Mouse (Mus musculus) C2C12 (cell line): ENCODE measurements at regions not wholly inside any gene's neighbourhood (a gene's known extent, or its start where the extent isn't known, plus 50 kb on each side); places are given as distances from the start of the nearest gene placed in this dataset.
"Not testable (repeated sequence)": the region's sequence is repeated elsewhere in the genome, so short reads cannot be mapped to it uniquely, and the experiment has no call there.

Experiments
- H3K27me3 ChIP-seq: one replicate; pipeline ENCODE4 v1.6.1; 2011; ENCODE audit not compliant: control insufficient read depth, insufficient read depth, insufficient read length
- H3K36me3 ChIP-seq: one replicate; pipeline ENCODE4 v1.6.1; 2011; ENCODE audit not compliant: control insufficient read depth, insufficient read depth
- H3K4me3 ChIP-seq: one replicate; pipeline ENCODE4 v1.5.1; 2011; ENCODE audit warnings: mild to moderate bottlenecking, control low read depth; ENCODE audit not compliant: poor library complexity, insufficient read depth, severe bottlenecking
- H3K79me2 ChIP-seq: one replicate; pipeline ENCODE4 v1.6.1; 2011; ENCODE audit not compliant: control insufficient read depth, insufficient read depth
- H3K79me3 ChIP-seq: one replicate; pipeline ENCODE4 v1.6.1; 2011; ENCODE audit warnings: low read depth, control low read depth
- H3ac ChIP-seq: one replicate; pipeline ENCODE3; 2011; ENCODE audit warnings: low read depth; ENCODE audit not compliant: control insufficient read depth, insufficient read length
- CEBPB ChIP-seq: IDR thresholded peaks from one replicate; pipeline ENCODE4 v1.6.1; 2011; ENCODE audit warnings: low read depth, mild to moderate bottlenecking, control low read depth, moderate library complexity
- CTCF ChIP-seq: IDR thresholded peaks from one replicate; pipeline ENCODE4 v1.5.1; 2011; ENCODE audit not compliant: control insufficient read depth, insufficient read depth, insufficient read length
- FOSL1 ChIP-seq: IDR thresholded peaks from one replicate; pipeline ENCODE4 v1.8.0; 2011; ENCODE audit warnings: mild to moderate bottlenecking, low read length; ENCODE audit not compliant: poor library complexity, insufficient read depth, severe bottlenecking
- MAX ChIP-seq: IDR thresholded peaks from one replicate; pipeline ENCODE4 v1.6.1; 2011; ENCODE audit warnings: mild to moderate bottlenecking, control low read depth
- MYOD1 ChIP-seq: IDR thresholded peaks from one replicate; pipeline ENCODE4 v1.6.1; 2011; ENCODE audit warnings: low read depth; ENCODE audit not compliant: control insufficient read depth, insufficient read length
- MYOG ChIP-seq: IDR thresholded peaks from one replicate; pipeline ENCODE4 v1.6.1; 2011; ENCODE audit not compliant: control insufficient read depth, insufficient read length; ENCODE audit errors: extremely low read depth
- USF1 ChIP-seq: IDR thresholded peaks from one replicate; pipeline ENCODE4 v1.6.1; 2011; ENCODE audit warnings: low read depth, mild to moderate bottlenecking, control low read depth, moderate library complexity

GRCm38 (mm10) chr7:113027125-113027801 is 73.5 kb downstream of the Rassf10 start:
- no peak overlapping the region for H3ac ChIP-seq
- TF ChIP-seq CEBPB (no peak), FOSL1 (no peak), MAX (no peak)
- H3K36me3 ChIP-seq = no peaks in the 10 kb centered on the region
- H3K79me2 ChIP-seq = no peaks in the 10 kb centered on the region
- H3K79me3 ChIP-seq = no peaks in the 10 kb centered on the region
- H3K4me3 ChIP-seq = no peak overlapping the region
- H3K27me3 ChIP-seq = peaks cover 28% of the 10 kb centered on the region

GRCm38 (mm10) chr7:113030053-113030752 is 76.4 kb downstream of the Rassf10 start:
- Histone ChIP-seq H3K4me3 (no peak overlapping the region), H3K79me2 (no peaks in the 10 kb centered on the region)
- no peak for TF ChIP-seq USF1

GRCm38 (mm10) chr7:113035751-113036150 is 82.0 kb downstream of the Rassf10 start:
- no peak overlapping the region for H3K4me3 ChIP-seq
- TF ChIP-seq CTCF = no peak
- TF ChIP-seq MYOD1 = no peak
- no peak for TF ChIP-seq CEBPB
- no peak for TF ChIP-seq MAX
- TF ChIP-seq USF1 = no peak
- no peak for TF ChIP-seq FOSL1
- TF ChIP-seq MYOG = no peak
- H3ac ChIP-seq = no peak overlapping the region
- no peaks in the 10 kb centered on the region for H3K79me2 ChIP-seq
- H3K36me3 ChIP-seq = no peaks in the 10 kb centered on the region
- H3K27me3 ChIP-seq = peaks cover 25% of the 10 kb centered on the region
- no peaks in the 10 kb centered on the region for H3K79me3 ChIP-seq

More at GRCm38 (mm10) chr7:113030053-113030752, 76.4 kb downstream of the Rassf10 start:
- Histone ChIP-seq H3K27me3 (peaks cover 33% of the 10 kb centered on the region), H3K36me3 (no peaks in the 10 kb centered on the region), H3ac (no peak overlapping the region), H3K79me3 (no peaks in the 10 kb centered on the region)

- Histone ChIP-seq H3K4me3 (no peak overlapping the region), H3K79me3 (no peaks in the 10 kb centered on the region), H3K36me3 (no peaks in the 10 kb centered on the region), H3ac (no peak overlapping the region), H3K79me2 (no peaks in the 10 kb centered on the region), H3K27me3 (peaks cover 21% of the 10 kb centered on the region)
- TF ChIP-seq MYOD1 (no peak), MYOG (no peak), FOSL1 (no peak), CTCF (no peak), CEBPB (no peak), USF1 (no peak), MAX (no peak)
Observed at GRCm38 (mm10) chr7:113037825-113038613, 84.3 kb downstream of the Rassf10 start.

GRCm38 (mm10) chr7:113038906-113039671 is 85.3 kb downstream of the Rassf10 start:
- Histone ChIP-seq H3K79me3 (no peaks in the 10 kb centered on the region), H3K36me3 (no peaks in the 10 kb centered on the region), H3ac (no peak overlapping the region), H3K79me2 (no peaks in the 10 kb centered on the region), H3K27me3 (peaks cover 13% of the 10 kb centered on the region), H3K4me3 (no peak overlapping the region)
- no peak for TF ChIP-seq MYOD1
- TF ChIP-seq CEBPB = no peak
- TF ChIP-seq USF1 = no peak
- no peak for TF ChIP-seq FOSL1
- no peak for TF ChIP-seq CTCF
- TF ChIP-seq MYOG = no peak
- TF ChIP-seq MAX = no peak

GRCm38 (mm10) chr7:113045613-113046159 is 91.9 kb downstream of the Rassf10 start:
- not testable (repeated sequence) for H3K36me3 ChIP-seq, H3K79me2 ChIP-seq, H3ac ChIP-seq, H3K27me3 ChIP-seq, H3K4me3 ChIP-seq, H3K79me3 ChIP-seq
